Mouse (Mus musculus) CH12.LX (cell line): ENCODE results near the gene Grcc10. TPM values are rescaled to one million over a fixed set of nuclear protein-coding genes. Genes with fewer than 3 reads are reported as not detected.

Experiments
- DNase-seq: peaks from one replicate; pipeline ENCODE4 v3.0.0-alpha.2; 2013; ENCODE audit errors: extremely low read depth
- H3K27ac ChIP-seq: 2 replicates; pipeline ENCODE4 v1.5.1; 2012; ENCODE audit warnings: low read depth, mild to moderate bottlenecking, control low read depth, moderate library complexity; ENCODE audit not compliant: insufficient read depth
- H3K27me3 ChIP-seq: replicated peaks from 2 replicates; pipeline ENCODE3; 2012; ENCODE audit warnings: inconsistent platforms
- H3K36me3 ChIP-seq, 2 experiments: replicated peaks in 1 of 2; 2 replicates each; pipeline versions ENCODE3 to v1.6.1; 2012; ENCODE audit warnings: inconsistent platforms in 1 of 2, low read length in 1 of 2, mild to moderate bottlenecking in 1 of 2, mixed read lengths in 1 of 2, moderate library complexity in 1 of 2; ENCODE audit not compliant: control insufficient read depth in 1 of 2, insufficient read depth in 1 of 2
- H3K4me1 ChIP-seq, 2 experiments: 2 replicates each; pipeline ENCODE4 v1.6.1; 2012; ENCODE audit warnings: inconsistent platforms in 1 of 2, moderate library complexity in 1 of 2; ENCODE audit not compliant: insufficient read depth in 2 of 2, control insufficient read depth in 1 of 2
- H3K4me2 ChIP-seq: 2 replicates; pipeline ENCODE4 v1.6.1; 2012; ENCODE audit warnings: low read depth, mild to moderate bottlenecking, control low read depth; ENCODE audit not compliant: poor library complexity, insufficient read depth, severe bottlenecking
- H3K4me3 ChIP-seq, 3 experiments: fragments of 150-350 bp in 1 of 3; sonication (generic) in 1 of 3; replicated peaks in 1 of 3; 2 replicates each; pipeline versions ENCODE3 to v1.5.1; 2011 to 2012; ENCODE audit warnings: low read depth in 2 of 3, low read length in 2 of 3, mild to moderate bottlenecking in 2 of 3, moderate library complexity in 2 of 3, control low read depth in 1 of 3, improper control_type of control experiment in 1 of 3, inconsistent platforms in 1 of 3, mixed read lengths in 1 of 3; ENCODE audit not compliant: poor library complexity in 1 of 3
- H3K79me2 ChIP-seq: replicated peaks from 2 replicates; pipeline ENCODE4 v1.6.1; 2012; ENCODE audit warnings: mild to moderate bottlenecking, moderate library complexity; ENCODE audit not compliant: control insufficient read depth, poor library complexity, insufficient read depth, severe bottlenecking; ENCODE audit errors: extremely low read depth
- H3K9ac ChIP-seq: 2 replicates; pipeline ENCODE4 v1.6.1; 2012; ENCODE audit warnings: low read depth, mild to moderate bottlenecking, control low read depth, moderate library complexity; ENCODE audit not compliant: insufficient read depth
- H3K9me3 ChIP-seq: replicated peaks from 2 replicates; pipeline ENCODE3; 2012; ENCODE audit warnings: low read length, inconsistent platforms, mixed read lengths
- BHLHE40 ChIP-seq: IDR thresholded peaks from 2 replicates; pipeline ENCODE4 v1.6.1; 2011; ENCODE audit warnings: mild to moderate bottlenecking, low read depth, low read length, improper control_type of control experiment
- CHD1 ChIP-seq: IDR thresholded peaks from 2 replicates; pipeline ENCODE4 v1.6.1; 2012; ENCODE audit warnings: low read depth, low read length, improper control_type of control experiment, inconsistent platforms
- CHD2 ChIP-seq: IDR thresholded peaks from 2 replicates; pipeline ENCODE4 v1.6.1; 2011; ENCODE audit warnings: low read length, improper control_type of control experiment
- CTCF ChIP-seq, 2 experiments: IDR thresholded peaks in 1 of 2; conservative IDR thresholded peaks in 1 of 2; 2 replicates each; pipeline ENCODE4 v1.5.1; 2011 to 2012; ENCODE audit warnings: low read depth in 2 of 2, low read length in 2 of 2, improper control_type of control experiment in 1 of 2, inconsistent platforms in 1 of 2, mild to moderate bottlenecking in 1 of 2, moderate library complexity in 1 of 2
- E2F4 ChIP-seq: IDR thresholded peaks from 2 replicates; pipeline ENCODE4 v1.6.1; 2011; ENCODE audit warnings: low read depth, low read length, improper control_type of control experiment; ENCODE audit not compliant: insufficient replicate concordance
- ELF1 ChIP-seq: IDR thresholded peaks from 2 replicates; pipeline ENCODE4 v1.6.1; 2014; ENCODE audit warnings: low read depth, mild to moderate bottlenecking, inconsistent platforms, low read length, improper control_type of control experiment
- EP300 ChIP-seq: IDR thresholded peaks from 2 replicates; pipeline ENCODE4 v1.6.1; 2011; ENCODE audit warnings: low read length, improper control_type of control experiment
- ETS1 ChIP-seq: conservative IDR thresholded peaks from 2 replicates; pipeline ENCODE4 v1.6.1; 2012; ENCODE audit warnings: low read depth, mild to moderate bottlenecking, inconsistent platforms, low read length, improper control_type of control experiment, moderate library complexity
- GABPA ChIP-seq: IDR thresholded peaks from 2 replicates; pipeline ENCODE4 v1.6.1; 2012; ENCODE audit warnings: low read depth, low read length, improper control_type of control experiment, inconsistent platforms; ENCODE audit not compliant: insufficient replicate concordance
- HCFC1 ChIP-seq: IDR thresholded peaks from 2 replicates; pipeline ENCODE4 v1.6.1; 2012; ENCODE audit warnings: low read depth, mild to moderate bottlenecking, inconsistent platforms, low read length, improper control_type of control experiment
- IRF4 ChIP-seq: IDR thresholded peaks from 2 replicates; pipeline ENCODE4 v1.6.1; 2014; ENCODE audit warnings: low read depth, mild to moderate bottlenecking, inconsistent platforms, low read length, improper control_type of control experiment
- JUN ChIP-seq: IDR thresholded peaks from 2 replicates; pipeline ENCODE4 v1.6.1; 2011; ENCODE audit warnings: low read depth, mild to moderate bottlenecking, low read length, improper control_type of control experiment, moderate library complexity; ENCODE audit not compliant: insufficient read depth
- JUND ChIP-seq: conservative IDR thresholded peaks from 2 replicates; pipeline ENCODE4 v1.6.1; 2011; ENCODE audit warnings: low read depth, low read length, improper control_type of control experiment
- KAT2A ChIP-seq: IDR thresholded peaks from 2 replicates; pipeline ENCODE4 v1.6.1; 2012; ENCODE audit warnings: low read length, improper control_type of control experiment, inconsistent platforms; ENCODE audit not compliant: insufficient replicate concordance
- MAFK ChIP-seq: IDR thresholded peaks from 2 replicates; pipeline ENCODE4 v1.6.1; 2011; ENCODE audit warnings: low read length, improper control_type of control experiment; ENCODE audit not compliant: insufficient replicate concordance
- MAX ChIP-seq: IDR thresholded peaks from 2 replicates; pipeline ENCODE4 v1.6.1; 2011; ENCODE audit warnings: low read length, improper control_type of control experiment
- MAZ ChIP-seq: IDR thresholded peaks from 2 replicates; pipeline ENCODE4 v1.6.1; 2012; ENCODE audit warnings: low read depth, mild to moderate bottlenecking, inconsistent platforms, low read length, improper control_type of control experiment, moderate library complexity
- MEF2A ChIP-seq: IDR thresholded peaks from 2 replicates; pipeline ENCODE4 v1.6.1; 2014; ENCODE audit warnings: low read depth, mild to moderate bottlenecking, inconsistent platforms, low read length, improper control_type of control experiment, borderline replicate concordance
- MXI1 ChIP-seq: IDR thresholded peaks from 2 replicates; pipeline ENCODE4 v1.6.1; 2011; ENCODE audit warnings: mild to moderate bottlenecking, low read depth, low read length, improper control_type of control experiment
- MYC ChIP-seq: IDR thresholded peaks from 2 replicates; pipeline ENCODE4 v1.6.1; 2011; ENCODE audit warnings: low read depth, mild to moderate bottlenecking, improper control_type of control experiment, low read length
- NELFE ChIP-seq: IDR thresholded peaks from 2 replicates; pipeline ENCODE4 v1.6.1; 2011; ENCODE audit warnings: low read depth, low read length, improper control_type of control experiment
- NRF1 ChIP-seq: IDR thresholded peaks from 2 replicates; pipeline ENCODE4 v1.6.1; 2014; ENCODE audit warnings: low read depth, mild to moderate bottlenecking, inconsistent platforms, low read length, improper control_type of control experiment, moderate library complexity
- POLR2A ChIP-seq: IDR thresholded peaks from 2 replicates; pipeline ENCODE4 v1.6.1; 2011; ENCODE audit warnings: low read depth, mild to moderate bottlenecking, improper control_type of control experiment, low read length
- POLR2AphosphoS2 ChIP-seq: IDR thresholded peaks from 2 replicates; pipeline ENCODE4 v1.6.1; 2011; ENCODE audit warnings: low read depth, low read length, improper control_type of control experiment
- RAD21 ChIP-seq: IDR thresholded peaks from 2 replicates; pipeline ENCODE4 v1.6.1; 2011; ENCODE audit warnings: low read depth, mild to moderate bottlenecking, low read length, improper control_type of control experiment, moderate library complexity
- RCOR1 ChIP-seq: conservative IDR thresholded peaks from 2 replicates; pipeline ENCODE4 v1.6.1; 2012; ENCODE audit warnings: low read depth, mild to moderate bottlenecking, inconsistent platforms, low read length, improper control_type of control experiment
- SIN3A ChIP-seq: IDR thresholded peaks from 2 replicates; pipeline ENCODE4 v1.6.1; 2012; ENCODE audit warnings: low read length, improper control_type of control experiment, inconsistent platforms
- SMC3 ChIP-seq: IDR thresholded peaks from 2 replicates; pipeline ENCODE4 v1.6.1; 2011; ENCODE audit warnings: low read depth, low read length, improper control_type of control experiment
- TBP ChIP-seq: conservative IDR thresholded peaks from 2 replicates; pipeline ENCODE4 v1.6.1; 2011; ENCODE audit warnings: low read depth, low read length, improper control_type of control experiment
- TCF12 ChIP-seq: IDR thresholded peaks from 2 replicates; pipeline ENCODE4 v1.6.1; 2014; ENCODE audit warnings: low read depth, mild to moderate bottlenecking, inconsistent platforms, low read length, improper control_type of control experiment
- UBTF ChIP-seq: IDR thresholded peaks from 2 replicates; pipeline ENCODE4 v1.6.1; 2012; ENCODE audit warnings: low read depth, mild to moderate bottlenecking, inconsistent platforms, low read length, improper control_type of control experiment, moderate library complexity
- USF1 ChIP-seq: IDR thresholded peaks from 2 replicates; pipeline ENCODE4 v1.6.1; 2014; ENCODE audit warnings: low read depth, mild to moderate bottlenecking, inconsistent platforms, low read length, improper control_type of control experiment
- USF2 ChIP-seq: conservative IDR thresholded peaks from 2 replicates; pipeline ENCODE4 v1.6.1; 2011; ENCODE audit warnings: low read depth, low read length, improper control_type of control experiment
- ZC3H11A ChIP-seq: IDR thresholded peaks from 2 replicates; pipeline ENCODE4 v1.6.1; 2012; ENCODE audit warnings: low read depth, mild to moderate bottlenecking, inconsistent platforms, low read length, improper control_type of control experiment
- ZKSCAN1 ChIP-seq: IDR thresholded peaks from 2 replicates; pipeline ENCODE4 v1.6.1; 2012; ENCODE audit warnings: low read depth, inconsistent platforms, low read length, improper control_type of control experiment, borderline replicate concordance
- ZMIZ1 ChIP-seq: IDR thresholded peaks from 2 replicates; pipeline ENCODE4 v1.6.1; 2012; ENCODE audit warnings: low read depth, mild to moderate bottlenecking, inconsistent platforms, low read length, improper control_type of control experiment
- ZNF384 ChIP-seq: IDR thresholded peaks from 2 replicates; pipeline ENCODE4 v1.6.1; 2012; ENCODE audit warnings: low read depth, low read length, improper control_type of control experiment, inconsistent platforms
- dilution Hi-C: fragments of 300-500 bp; cut with MboI; formaldehyde crosslinking; loops from 2 replicates; pipeline ENCODE4 v1.14.3; 2020; ENCODE audit warnings: low sequenced_read_pairs; ENCODE audit not compliant: extremely low pct_unique_long_range_greater_than_20kb, extremely low pct_ligation_motif_present
- in situ Hi-C: fragments of 300-500 bp; cut with MboI; formaldehyde crosslinking; loops from 3 replicates; pipeline ENCODE4 v1.14.3; 2019; ENCODE audit warnings: low sequenced_read_pairs, low pct_ligation_motif_present, low pct_unique_long_range_greater_than_20kb, mixed read lengths
- polyA plus RNA-seq: library from polyadenylated mRNA; unstranded; fragments of >175 nt; gene quantifications from 2 replicates; pipeline ENCODE4 v1.2.1, GENCODE M21; 2012; ENCODE audit warnings: low read depth; ENCODE audit not compliant: insufficient read length
- total RNA-seq, 2 experiments: library from RNA; depleted of rRNA; stranded (reverse); fragments of 300-350 nt in 1 of 2; fragments of >200 nt in 1 of 2; gene quantifications; 2 replicates each; pipeline ENCODE4 v1.2.3; 2012 to 2014

Grcc10 gene
- total and polyA plus RNA-seq, 3 experiments: 64.3 to 197 (median 88.4) TPM

DNA sequence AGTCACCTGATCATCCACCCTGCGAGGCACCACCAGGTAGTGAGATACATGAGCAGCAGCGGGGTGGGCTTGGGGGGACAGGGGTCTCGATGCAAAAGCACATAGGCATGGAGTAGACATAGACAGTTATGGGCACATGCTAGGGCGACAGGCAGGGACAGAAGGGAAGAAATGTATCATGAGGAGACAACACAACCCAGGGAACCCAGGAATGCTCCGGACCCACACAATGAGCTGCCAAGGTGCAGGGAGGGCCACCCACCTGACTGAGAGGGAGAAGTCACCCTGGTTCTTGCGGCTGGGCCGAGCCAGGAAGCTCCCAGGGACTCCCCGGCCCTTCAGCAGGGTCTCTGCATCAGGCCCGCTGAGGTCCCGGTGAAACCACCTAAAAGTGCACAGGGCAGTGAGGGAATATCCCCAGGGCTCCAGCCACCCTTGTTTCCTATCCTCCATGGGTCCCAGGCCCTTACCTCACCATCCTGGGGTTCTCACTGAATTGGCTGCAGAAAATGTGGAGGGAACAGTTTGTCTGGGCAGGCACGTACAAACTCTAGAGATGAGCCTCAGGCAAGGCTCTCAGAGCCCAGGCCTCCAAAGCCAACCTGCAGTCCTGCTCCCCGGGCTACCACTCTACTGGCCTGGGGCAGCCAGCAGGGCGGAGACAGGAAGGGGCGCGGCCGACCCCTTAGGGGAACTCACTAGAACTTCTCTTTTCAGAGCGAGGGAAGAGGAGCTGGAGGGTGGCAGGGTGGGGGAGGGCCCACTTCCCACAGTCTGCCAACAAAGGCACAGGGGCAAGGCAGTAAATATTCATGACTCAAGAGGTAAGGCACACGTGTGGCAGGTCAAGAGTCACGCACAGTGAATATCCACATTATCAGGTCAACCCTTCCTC, 8.5 kb downstream of the Grcc10 start:
- peak overlapping the region; percentile 93 for H3K27ac ChIP-seq
- peaks cover 35 to 76% of the 10 kb centered on the region in 2 experiments for H3K4me1 ChIP-seq

DNA sequence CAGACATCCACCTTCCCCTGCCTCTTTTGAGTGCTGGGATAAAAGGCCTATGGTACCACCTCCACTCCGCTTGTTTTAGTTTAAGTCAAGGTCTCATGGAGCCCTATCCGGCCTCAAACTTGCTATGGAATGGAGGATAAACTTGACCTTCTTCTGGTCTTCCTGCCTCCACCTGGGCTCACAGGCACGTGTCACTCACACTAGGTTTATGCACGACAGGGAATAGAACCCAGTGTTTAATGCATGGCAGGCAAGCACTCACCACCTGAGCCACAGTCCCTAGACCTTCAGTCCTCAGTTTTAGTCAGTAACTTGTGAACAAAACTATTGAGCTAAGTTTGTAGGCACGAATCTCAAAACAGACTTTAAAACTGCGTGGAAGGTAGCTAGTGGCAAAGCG, 10.1 kb downstream of the Grcc10 start:
- dilution Hi-C loops: no loop called here
- no peaks in the 10 kb centered on the region for H3K9me3 ChIP-seq
- H3K9ac ChIP-seq: peak overlapping the region; percentile 71
- peaks cover 36% of the 10 kb centered on the region for H3K79me2 ChIP-seq
- peak overlapping the region; percentile 69 to 78 (median 77) for H3K4me3 ChIP-seq
- no peak for DNase-seq
- H3K27ac ChIP-seq: peak overlapping the region; percentile 93
- peaks cover 28 to 67% of the 10 kb centered on the region in 2 experiments for H3K4me1 ChIP-seq
- H3K27me3 ChIP-seq: no peaks in the 10 kb centered on the region
- peak overlapping the region; percentile 63 for H3K4me2 ChIP-seq
- in situ Hi-C loops: no loop called here
- H3K36me3 ChIP-seq: peaks cover 36 to 49% of the 10 kb centered on the region in 2 experiments
- TF ChIP-seq MAZ: no peak
- TF ChIP-seq BHLHE40: peak; percentile 80
- no peak for TF ChIP-seq JUN
- no peak for TF ChIP-seq TCF12
- no peak for TF ChIP-seq CHD2
- TF ChIP-seq NRF1: no peak
- TF ChIP-seq ZC3H11A: no peak
- no peak for TF ChIP-seq HCFC1
- TF ChIP-seq USF2: no peak
- TF ChIP-seq RAD21: no peak
- no peak for TF ChIP-seq MAX
- 0 out of 2 replicates have a peak, but pooled peaks have one; percentile 54 for TF ChIP-seq MYC
- no peak for TF ChIP-seq ZKSCAN1
- no peak for TF ChIP-seq MAFK
- no peak for TF ChIP-seq RCOR1

More for the DNA sequence above, 8.5 kb downstream of the Grcc10 start:
- Histone ChIP-seq H3K79me2 (peaks cover 33% of the 10 kb centered on the region), H3K9me3 (no peaks in the 10 kb centered on the region)
- in situ Hi-C loops: no loop called here
- TF ChIP-seq ETS1 (peak; percentile 78), CHD2 (peak; percentile 82), JUND (no peak), RAD21 (no peak; the same call in 1 of the 2 replicates), ZKSCAN1 (peak; percentile 20; the same call in 1 of the 2 replicates), E2F4 (no peak), IRF4 (peak; percentile 69), MAX (peak; percentile 80), USF2 (no peak), SMC3 (0 out of 2 replicates have a peak, but pooled peaks have one; percentile 14), POLR2AphosphoS2 (peak; percentile 89), UBTF (peak; percentile 91; the same call in 1 of the 2 replicates), MAFK (0 out of 2 replicates have a peak, but pooled peaks have one; percentile 33), MAZ (peak; percentile 77; the same call in 1 of the 2 replicates), BHLHE40 (peak; percentile 96), NELFE (peak; percentile 79), KAT2A (0 out of 2 replicates have a peak, but pooled peaks have one; percentile 57), ZC3H11A (no peak), TCF12 (peak; percentile 92; the same call in 1 of the 2 replicates), SIN3A (peak; percentile 96), MYC (peak; percentile 79; the same call in 1 of the 2 replicates), HCFC1 (peak; percentile 63), ZMIZ1 (peak; percentile 92), TBP (peak; percentile 2; the same call in 1 of the 2 replicates), ELF1 (peak; percentile 77), CHD1 (peak; percentile 50; the same call in 1 of the 2 replicates), CTCF (conservative IDR thresholded peaks at IDR 0.05 in 1 of 2, IDR thresholded peaks at IDR 0.05 in 1 of 2; ENCODE audit: low read depth in 2 of 2, low read length in 2 of 2) (no peak), MXI1 (peak; percentile 81), ZNF384 (no peak), USF1 (no peak), MEF2A (peak; percentile 58), RCOR1 (peak; percentile 53; the same call in 1 of the 2 replicates), GABPA (no peak), EP300 (peak; percentile 46; the same call in 1 of the 2 replicates), POLR2A (peak; percentile 91)
- TF ChIP-seq, all 38 proteins: peak for 26
- no peaks in the 10 kb centered on the region for H3K27me3 ChIP-seq
- dilution Hi-C loops: no loop called here
- peaks cover 22 to 34% of the 10 kb centered on the region in 2 experiments for H3K36me3 ChIP-seq
- peak; percentile 88 for DNase-seq
- peak overlapping the region; percentile 69 to 78 (median 77) for H3K4me3 ChIP-seq
- peak overlapping the region; percentile 63 for H3K4me2 ChIP-seq
- peak overlapping the region; percentile 71 for H3K9ac ChIP-seq
